Mouse (Mus musculus): Measurements from ENCODE around the gene Dhx16. TPM values are rescaled to one million over a fixed set of nuclear protein-coding genes. Genes with fewer than 3 reads are reported as not detected.
"Not testable (repeated sequence)": the region's sequence is repeated elsewhere in the genome, so short reads cannot be mapped to it uniquely, and the experiment has no call there.

Dhx16 gene
- 10 to 100 TPM; 29.1 to 31.0 TPM for total RNA-seq (2021)

GRCm38 (mm10) chr17:35879245-35880057 lies at the start of gene Dhx16:
Gene Dhx16, plus strand, starts transcription at chr17:35879819.
- peak; percentile 94 to 97 for DNase-seq (ENCODE audit: extremely low spot score in 1 of 2, low spot score in 2 of 2)
- intact Hi-C loops (cut with DNase I) = no loop called here

- intact Hi-C loops (cut with DNase I) = no loop called here
Observed at GRCm38 (mm10) chr17:35832400-35833238, 47.0 kb upstream of the Dhx16 start.

GRCm38 (mm10) chr17:35833239-35833751 lies 46.3 kb upstream of the Dhx16 start:
- no peak for DNase-seq (ENCODE audit: extremely low spot score in 1 of 2, low spot score in 2 of 2)
- intact Hi-C loops (cut with DNase I) = no loop called here

More at GRCm38 (mm10) chr17:35832400-35833238, 47.0 kb upstream of the Dhx16 start:
- no peak for DNase-seq (ENCODE audit: extremely low spot score in 1 of 2, low spot score in 2 of 2)

- DNase-seq (ENCODE audit: extremely low spot score in 1 of 2, low spot score in 2 of 2) = no peak
- intact Hi-C loops (cut with DNase I) = no loop called here
Observed at GRCm38 (mm10) chr17:35833894-35834293, 45.7 kb upstream of the Dhx16 start.

- DNase-seq (ENCODE audit: extremely low spot score in 1 of 2, low spot score in 2 of 2) = peak; percentile 38 to 53
- intact Hi-C loops (cut with DNase I) = no loop called here
Observed at GRCm38 (mm10) chr17:35834696-35835422, 44.8 kb upstream of the Dhx16 start.

GRCm38 (mm10) chr17:35835424-35836140 lies 44.0 kb upstream of the Dhx16 start:
- intact Hi-C loops (cut with DNase I) = loop anchor here (2.0 kb wide), 1 partner anchor 37 kb away; no protein-coding TSS in a partner anchor
- peak in 1 of 2 experiments; percentile 46 for DNase-seq (ENCODE audit: extremely low spot score in 1 of 2, low spot score in 2 of 2)

GRCm38 (mm10) chr17:35836178-35836965 lies 43.2 kb upstream of the Dhx16 start:
- intact Hi-C loops (cut with DNase I) = loop anchor here (2.0 kb wide), 1 partner anchor 36 kb away; no protein-coding TSS in a partner anchor
- DNase-seq (ENCODE audit: extremely low spot score in 1 of 2, low spot score in 2 of 2) = peak; percentile 87 to 89

- peak; percentile 76 to 94 for DNase-seq (ENCODE audit: extremely low spot score in 1 of 2, low spot score in 2 of 2)
Observed at GRCm38 (mm10) chr17:35836991-35837422, 42.6 kb upstream of the Dhx16 start.

GRCm38 (mm10) chr17:35837487-35837886 lies 42.1 kb upstream of the Dhx16 start:
- intact Hi-C loops (cut with DNase I) = loop anchor here (2.0 kb wide), 1 partner anchor 35 kb away; no protein-coding TSS in a partner anchor
- peak in 1 of 2 experiments; percentile 87 for DNase-seq (ENCODE audit: extremely low spot score in 1 of 2, low spot score in 2 of 2)

More at GRCm38 (mm10) chr17:35836991-35837422, 42.6 kb upstream of the Dhx16 start:
- intact Hi-C loops (cut with DNase I) = loop anchor here (2.0 kb wide), 1 partner anchor 36 kb away; no protein-coding TSS in a partner anchor

GRCm38 (mm10) chr17:35838122-35838544 lies 41.5 kb upstream of the Dhx16 start, which contains the start of gene Tubb5:
Gene Tubb5, minus strand, starts transcription at chr17:35838306.
- DNase-seq (ENCODE audit: extremely low spot score in 1 of 2, low spot score in 2 of 2) = peak; percentile 96 to 98
- intact Hi-C loops (cut with DNase I) = no loop called here

- intact Hi-C loops (cut with DNase I) = no loop called here
- DNase-seq (ENCODE audit: extremely low spot score in 1 of 2, low spot score in 2 of 2) = no peak
Observed at GRCm38 (mm10) chr17:35838570-35838969, 41.0 kb upstream of the Dhx16 start.

- DNase-seq (ENCODE audit: extremely low spot score in 1 of 2, low spot score in 2 of 2); intact Hi-C loops (cut with DNase I): not testable (repeated sequence)
Observed at GRCm38 (mm10) chr17:35839002-35839401, 40.6 kb upstream of the Dhx16 start.

GRCm38 (mm10) chr17:35840561-35840960 lies 39.1 kb upstream of the Dhx16 start:
- intact Hi-C loops (cut with DNase I) = no loop called here
- no peak for DNase-seq (ENCODE audit: extremely low spot score in 1 of 2, low spot score in 2 of 2)

GRCm38 (mm10) chr17:35841076-35841950 lies 38.3 kb upstream of the Dhx16 start, which contains the start of gene Mdc1:
Gene Mdc1, plus strand, starts transcription at chr17:35841515.
- peak; percentile 100 for DNase-seq (ENCODE audit: extremely low spot score in 1 of 2, low spot score in 2 of 2)
- intact Hi-C loops (cut with DNase I) = no loop called here

GRCm38 (mm10) chr17:35842006-35842405 lies 37.6 kb upstream of the Dhx16 start:
- intact Hi-C loops (cut with DNase I) = no loop called here
- DNase-seq (ENCODE audit: extremely low spot score in 1 of 2, low spot score in 2 of 2) = no peak

- intact Hi-C loops (cut with DNase I) = no loop called here
- no peak for DNase-seq (ENCODE audit: extremely low spot score in 1 of 2, low spot score in 2 of 2)
Observed at GRCm38 (mm10) chr17:35843514-35843913, 36.1 kb upstream of the Dhx16 start.

All from left cerebral cortex, postnatal 10 days (tissue).